Mouse (Mus musculus) limb, embryonic 13.5 days (tissue): ENCODE measurements at regions not wholly inside any gene's neighbourhood (a gene's known extent, or its start where the extent isn't known, plus 50 kb on each side); places are given as distances from the start of the nearest gene placed in this dataset.

ENCODE experiments used
- ATAC-seq: fragments of 200-750 bp; cut with Nextera tagmentation; 2 replicates; pipeline ENCODE4 v1.8.0; 2017; ENCODE audit warnings: low read depth, moderate number of reproducible peaks, moderate TSS enrichment; ENCODE audit not compliant: low FRiP score
- H3K27ac ChIP-seq: fragments of 300-500 bp; sonication (generic); 2 replicates; pipeline ENCODE4 v1.5.1; 2015; ENCODE audit warnings: inconsistent platforms, mild to moderate bottlenecking, moderate library complexity
- H3K27me3 ChIP-seq: fragments of 300-500 bp; sonication (generic); 2 replicates; pipeline ENCODE4 v1.6.1; 2015; ENCODE audit warnings: mild to moderate bottlenecking, inconsistent platforms
- H3K36me3 ChIP-seq: fragments of 300-500 bp; sonication (generic); 2 replicates; pipeline ENCODE4 v1.6.1; 2015; ENCODE audit warnings: inconsistent platforms, mild to moderate bottlenecking, moderate library complexity
- H3K4me1 ChIP-seq: fragments of 300-500 bp; sonication (generic); 2 replicates; pipeline ENCODE4 v1.6.1; 2015; ENCODE audit warnings: inconsistent platforms
- H3K4me2 ChIP-seq: fragments of 300-500 bp; sonication (generic); replicated peaks from 2 replicates; pipeline ENCODE4 v1.6.1; 2015; ENCODE audit warnings: inconsistent platforms, mild to moderate bottlenecking, moderate library complexity
- H3K4me3 ChIP-seq: fragments of 300-500 bp; sonication (generic); 2 replicates; pipeline ENCODE4 v1.5.1; 2015; ENCODE audit warnings: moderate library complexity, mild to moderate bottlenecking, inconsistent platforms
- H3K9ac ChIP-seq: fragments of 300-500 bp; sonication (generic); 2 replicates; pipeline ENCODE4 v1.6.1; 2015; ENCODE audit warnings: mild to moderate bottlenecking, inconsistent platforms
- H3K9me3 ChIP-seq: fragments of 300-500 bp; sonication (generic); 2 replicates; pipeline ENCODE4 v1.6.1; 2016; ENCODE audit warnings: inconsistent platforms
- WGBS: fragments of 180-500 bp; shearing (Covaris S2); methylation state at CpG from one replicate; pipeline ENCODE4 v1.1.7; 2015; 5-methylcytosine and 5-hydroxymethylcytosine counted together

DNA sequence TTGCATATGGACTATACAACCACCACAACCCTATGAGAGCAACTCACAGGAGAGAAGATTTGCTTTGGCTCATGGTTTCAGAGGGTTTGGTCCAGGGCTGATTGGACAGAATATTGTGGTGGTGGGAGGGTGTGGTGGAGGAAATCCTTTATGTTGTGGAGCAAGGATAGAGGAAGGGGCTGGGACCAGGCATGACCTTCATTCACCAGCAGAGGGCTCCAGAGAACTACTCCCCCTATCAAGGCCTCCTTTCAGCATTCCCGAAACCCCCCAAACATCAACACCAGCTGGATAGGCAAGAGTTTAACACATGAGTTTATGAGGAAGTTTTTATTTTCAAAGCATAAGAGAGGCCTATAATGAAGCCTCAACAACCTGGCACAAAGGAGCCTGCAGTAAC lies 76.7 kb upstream of the Slc35f3 start:
- no peak overlapping the region for H3K4me3 ChIP-seq
- H3K9ac ChIP-seq = no peak overlapping the region
- no peaks in the 10 kb centered on the region for H3K36me3 ChIP-seq
- H3K4me2 ChIP-seq = no peak overlapping the region
- 73% methylated on average over 1 of the region's 1 CpGs for WGBS
- H3K27ac ChIP-seq = no peak overlapping the region
- peaks cover 5% of the 10 kb centered on the region; the same call in 1 of the 2 replicates for H3K9me3 ChIP-seq
- H3K4me1 ChIP-seq = no peaks in the 10 kb centered on the region
- no peaks in the 10 kb centered on the region for H3K27me3 ChIP-seq
- ATAC-seq = no peak

- no peaks in the 10 kb centered on the region for H3K9me3 ChIP-seq
- no peak overlapping the region for H3K9ac ChIP-seq
- no peaks in the 10 kb centered on the region for H3K4me1 ChIP-seq
- H3K36me3 ChIP-seq = no peaks in the 10 kb centered on the region
- ATAC-seq = no peak
- WGBS = 89% methylated on average over 1 of the region's 1 CpGs
- 0 out of 2 replicates have a peak, but pooled peaks cover 7% of the 10 kb centered on the region for H3K27me3 ChIP-seq
- no peak overlapping the region for H3K27ac ChIP-seq
- H3K4me3 ChIP-seq = no peak overlapping the region
- H3K4me2 ChIP-seq = no peak overlapping the region
Measured at GRCm38 (mm10) chr8:126231801-126232200, 66.6 kb upstream of the Slc35f3 start.

DNA sequence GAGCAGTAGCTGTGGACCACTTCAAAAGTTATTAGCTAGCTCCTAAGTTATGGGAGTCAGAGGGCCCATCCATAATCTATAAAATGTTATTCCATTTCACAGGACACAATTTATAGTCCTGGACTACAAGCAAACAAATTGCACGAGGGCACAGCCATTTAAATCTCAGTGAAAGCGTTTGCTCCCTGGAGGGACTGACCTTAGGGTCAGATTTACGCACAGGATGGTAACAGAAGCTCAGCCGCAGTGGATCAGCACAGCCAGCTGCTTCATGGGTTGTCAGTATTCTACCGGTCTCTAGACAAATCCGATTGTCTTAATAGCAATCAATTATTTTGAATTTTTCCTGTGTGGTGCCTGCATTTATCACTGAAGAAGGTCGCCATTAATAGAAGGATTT lies 65.8 kb upstream of the Slc35f3 start:
- H3K27me3 ChIP-seq = 0 out of 2 replicates have a peak, but pooled peaks cover 7% of the 10 kb centered on the region
- no peak overlapping the region for H3K4me2 ChIP-seq
- H3K9me3 ChIP-seq = no peaks in the 10 kb centered on the region
- ATAC-seq = no peak
- no peaks in the 10 kb centered on the region for H3K4me1 ChIP-seq
- H3K9ac ChIP-seq = no peak overlapping the region
- H3K27ac ChIP-seq = no peak overlapping the region
- no peak overlapping the region for H3K4me3 ChIP-seq
- H3K36me3 ChIP-seq = no peaks in the 10 kb centered on the region
- 36% methylated on average over 7 of the region's 7 CpGs for WGBS

DNA sequence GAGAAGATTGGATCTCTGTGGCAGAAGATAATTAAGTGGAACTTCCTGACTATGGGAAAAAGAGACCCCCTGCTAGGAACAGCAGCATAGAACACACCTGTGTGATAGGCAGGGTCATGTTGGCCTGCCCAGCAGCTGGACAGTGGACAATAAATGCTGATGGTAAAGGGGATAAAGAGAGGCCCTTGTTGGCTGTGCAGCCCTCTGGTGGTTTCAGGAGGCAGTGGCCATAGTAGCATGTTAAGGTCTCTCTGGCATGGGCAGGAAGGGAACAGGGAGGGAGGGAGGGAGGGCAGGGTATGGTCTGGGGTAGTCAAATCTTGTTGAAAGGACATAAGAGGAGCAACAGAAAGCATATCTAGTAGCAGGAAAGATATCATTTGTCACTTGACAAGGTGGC lies 58.7 kb upstream of the Slc35f3 start:
- Histone ChIP-seq H3K9me3 (no peaks in the 10 kb centered on the region), H3K27me3 (0 out of 2 replicates have a peak, but pooled peaks cover 4% of the 10 kb centered on the region), H3K27ac (no peak overlapping the region), H3K36me3 (no peaks in the 10 kb centered on the region), H3K4me3 (no peak overlapping the region), H3K9ac (no peak overlapping the region), H3K4me1 (no peaks in the 10 kb centered on the region), H3K4me2 (no peak overlapping the region)
- no peak for ATAC-seq

GRCm38 (mm10) chr8:126244321-126244720 lies 54.0 kb upstream of the Slc35f3 start:
- Histone ChIP-seq H3K9me3 (no peaks in the 10 kb centered on the region), H3K36me3 (no peaks in the 10 kb centered on the region), H3K4me1 (no peaks in the 10 kb centered on the region), H3K9ac (no peak overlapping the region), H3K27me3 (no peaks in the 10 kb centered on the region), H3K4me3 (no peak overlapping the region), H3K4me2 (no peak overlapping the region), H3K27ac (no peak overlapping the region)
- no peak for ATAC-seq
- WGBS = 61% methylated on average over 4 of the region's 4 CpGs
